Mouse (Mus musculus) lung, postnatal 0 days (tissue): ENCODE measurements at regions not wholly inside any gene's neighbourhood (a gene's known extent, or its start where the extent isn't known, plus 50 kb on each side); places are given as distances from the start of the nearest gene placed in this dataset.

Experiments used
- CTCF ChIP-seq: IDR thresholded peaks from 2 replicates; pipeline ENCODE4 v1.5.1; 2016; ENCODE audit warnings: antibody characterized with exemption, mild to moderate bottlenecking
- EP300 ChIP-seq: IDR thresholded peaks from 2 replicates; pipeline ENCODE4 v1.6.1; 2016; ENCODE audit warnings: antibody characterized with exemption, mild to moderate bottlenecking, control low read depth

DNA sequence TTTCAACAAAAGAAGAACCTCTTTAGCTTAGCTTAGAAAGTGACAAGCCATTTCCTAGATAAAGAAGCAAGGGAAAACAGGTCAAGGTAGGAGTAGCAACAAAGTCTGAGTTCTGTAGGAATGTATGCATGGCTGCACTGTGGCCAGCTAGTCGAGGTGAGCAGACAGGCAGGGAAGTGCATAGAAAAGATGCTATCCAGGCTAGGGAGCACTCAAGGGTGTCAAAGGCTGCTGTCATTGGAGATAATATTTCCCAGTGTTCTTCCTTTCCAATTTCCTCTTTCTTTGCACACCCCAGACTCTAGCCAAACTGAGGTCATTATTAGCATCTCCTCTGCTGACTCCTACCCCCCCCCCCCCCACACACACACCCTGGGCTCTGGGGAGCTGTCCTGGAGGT is 2229.4 kb downstream of the 4930444P10Rik start:
- TF ChIP-seq CTCF, result no peak
- no peak for TF ChIP-seq EP300
